Mouse (Mus musculus) MEL (cell line): Measurements from ENCODE around the gene C9.
A peak's percentile ranks its signal among the peaks of the same experiment; 100 is the strongest.

ENCODE experiments used
- CHD2 ChIP-seq: IDR thresholded peaks from 2 replicates; pipeline ENCODE4 v1.6.1; 2011; ENCODE audit warnings: low read length, improper control_type of control experiment
- CTCF ChIP-seq, 3 experiments: IDR thresholded peaks in 2 of 3; conservative IDR thresholded peaks in 1 of 3; 2 replicates each; pipeline ENCODE4 v1.5.1; 2011 to 2012; ENCODE audit warnings: low read length in 3 of 3, low read depth in 2 of 3, mild to moderate bottlenecking in 2 of 3, improper control_type of control experiment in 1 of 3, inconsistent platforms in 1 of 3, mixed read lengths in 1 of 3, moderate library complexity in 1 of 3; ENCODE audit not compliant: control insufficient read depth in 1 of 3, insufficient read depth in 1 of 3, poor library complexity in 1 of 3, severe bottlenecking in 1 of 3
- MAX ChIP-seq: IDR thresholded peaks from 2 replicates; pipeline ENCODE4 v1.6.1; 2011; ENCODE audit warnings: low read length, improper control_type of control experiment
- POLR2A ChIP-seq, 2 experiments: IDR thresholded peaks; 2 replicates each; pipeline ENCODE4 v1.6.1; 2011 to 2012; ENCODE audit warnings: low read length in 2 of 2, mild to moderate bottlenecking in 2 of 2, control low read depth in 1 of 2, improper control_type of control experiment in 1 of 2, low read depth in 1 of 2, moderate library complexity in 1 of 2; ENCODE audit not compliant: control insufficient read depth in 1 of 2, insufficient read depth in 1 of 2, poor library complexity in 1 of 2
- USF1 ChIP-seq: IDR thresholded peaks from 2 replicates; pipeline ENCODE4 v1.6.1; 2014; ENCODE audit warnings: low read depth, mild to moderate bottlenecking, inconsistent platforms, low read length, improper control_type of control experiment, moderate library complexity
- ZMIZ1 ChIP-seq: IDR thresholded peaks from 2 replicates; pipeline ENCODE4 v1.6.1; 2012; ENCODE audit warnings: low read depth, mild to moderate bottlenecking, inconsistent platforms, low read length, improper control_type of control experiment, moderate library complexity

DNA sequence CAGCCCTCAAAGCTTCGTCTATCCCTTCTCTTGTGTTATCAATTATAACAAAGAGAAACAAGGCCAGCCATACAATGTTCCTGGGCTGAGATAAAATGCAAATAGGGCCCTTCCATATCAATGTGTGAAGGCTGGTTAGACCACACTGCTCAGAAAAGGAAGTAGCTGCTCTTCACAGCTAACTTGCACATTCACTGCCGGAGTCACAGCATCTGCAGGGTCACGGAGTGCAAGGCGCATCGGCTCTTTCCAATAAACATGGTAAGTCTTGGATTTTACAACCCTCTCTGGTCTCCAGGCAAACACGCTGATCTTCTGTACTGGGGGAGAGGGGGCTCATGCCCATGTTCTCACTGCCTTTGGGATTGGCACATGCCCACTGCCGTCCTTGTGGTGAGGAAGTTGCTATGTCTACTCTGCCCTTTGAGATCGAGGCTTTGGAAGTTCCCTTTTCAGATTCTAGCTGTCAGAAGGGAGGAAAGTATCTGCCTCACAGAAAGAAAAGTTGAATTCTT lies 77.6 kb downstream of the C9 start, which contains the start of gene Fyb:
- TF ChIP-seq POLR2A (IDR thresholded peaks at IDR 0.05; ENCODE audit: control insufficient read depth in 1 of 2, insufficient read depth in 1 of 2, low read depth in 1 of 2, low read length in 2 of 2, poor library complexity in 1 of 2) (peak; percentile 46 to 79; a peak in 3 of 4 replicates), MAX (peak; percentile 84), USF1 (0 out of 2 replicates have a peak, but pooled peaks have one; percentile 13), CHD2 (peak; percentile 42; the same call in 1 of the 2 replicates), ZMIZ1 (peak; percentile 76; the same call in 1 of the 2 replicates), CTCF (IDR thresholded peaks at IDR 0.05 in 2 of 3, conservative IDR thresholded peaks at IDR 0.05 in 1 of 3; ENCODE audit: control insufficient read depth in 1 of 3, insufficient read depth in 1 of 3, low read depth in 2 of 3, low read length in 3 of 3, poor library complexity in 1 of 3, severe bottlenecking in 1 of 3) (no peak)
